Mouse (Mus musculus) T-helper 2 cell (primary cell): ENCODE results near the gene Magi2.

Experiments
- in situ Hi-C: fragments of 300-600 bp; cut with MboI, MseI; formaldehyde crosslinking; loops from one replicate; pipeline ENCODE4 v1.15.1; 2025; ENCODE audit warnings: high pct_unique_total_duplicates

Magi2 gene

DNA sequence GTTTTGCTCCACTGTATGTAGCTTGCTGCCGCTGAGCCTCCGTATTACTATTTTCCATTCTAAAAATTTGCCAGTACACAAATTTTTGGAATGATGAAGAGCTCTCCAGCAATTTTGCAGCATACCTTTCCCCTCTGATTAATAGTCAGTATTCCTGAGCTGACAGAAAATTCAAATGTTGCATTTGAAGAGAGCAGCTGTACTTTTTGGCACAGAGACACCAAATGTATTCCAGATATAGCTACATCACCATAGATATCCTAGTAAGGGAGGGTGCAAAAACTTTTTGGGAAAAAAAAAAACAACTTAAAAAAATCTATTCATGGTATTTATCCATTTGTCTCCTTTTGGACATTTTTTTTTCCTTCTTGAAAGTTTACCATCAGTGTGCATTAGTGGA lies 518.5 kb downstream of the Magi2 start:
- in situ Hi-C loops: no loop called here

DNA sequence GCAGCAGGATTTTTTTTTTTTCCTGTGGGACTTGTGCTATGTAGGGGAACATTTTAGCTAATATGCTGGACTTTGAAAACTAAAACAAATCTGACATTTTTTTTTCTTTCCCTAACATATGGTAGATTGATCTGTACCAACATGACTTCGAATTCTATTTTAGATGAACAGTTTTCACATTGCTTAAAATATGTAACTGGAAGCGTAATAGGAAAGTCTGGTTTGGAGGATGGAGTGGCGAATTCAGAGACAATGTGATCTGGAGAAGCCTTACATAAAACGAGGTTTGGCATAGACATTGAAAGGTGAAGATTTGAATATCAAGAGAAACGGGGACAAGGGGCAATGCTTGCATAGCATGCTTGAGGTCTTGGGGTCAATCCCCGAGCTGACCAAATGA lies 519.1 kb downstream of the Magi2 start:
- in situ Hi-C loops: no loop called here

DNA sequence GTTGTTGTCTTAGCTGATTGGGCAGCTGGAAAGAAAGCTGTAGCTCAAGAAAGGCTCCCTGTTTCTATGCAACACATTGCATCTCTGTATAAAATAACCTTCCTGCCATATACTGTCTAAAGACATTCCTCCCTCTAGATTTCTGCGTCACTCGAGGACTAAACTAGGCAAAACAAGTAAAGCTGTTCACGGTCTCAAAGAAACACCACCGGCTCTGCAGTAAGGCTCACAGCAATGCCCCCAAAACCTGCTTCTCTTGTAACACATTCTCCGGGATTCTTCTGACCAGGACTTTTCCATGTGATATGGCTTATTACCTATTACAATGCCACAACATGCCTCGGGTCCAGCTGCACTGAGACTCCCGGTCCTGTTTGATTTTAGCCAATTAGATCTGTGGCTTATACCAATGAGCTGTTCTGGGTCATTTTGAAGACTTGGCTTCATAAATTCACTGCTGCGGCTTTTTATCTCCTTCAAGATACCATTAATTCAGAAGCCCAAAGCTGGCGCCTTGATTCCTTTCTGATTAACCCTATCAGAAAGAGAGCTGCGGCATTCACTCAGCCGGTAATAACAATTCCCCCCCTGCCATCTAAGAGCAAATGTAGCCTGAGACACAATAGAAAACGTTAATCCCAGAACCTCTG lies 520.2 kb downstream of the Magi2 start:
- in situ Hi-C loops: no loop called here

DNA sequence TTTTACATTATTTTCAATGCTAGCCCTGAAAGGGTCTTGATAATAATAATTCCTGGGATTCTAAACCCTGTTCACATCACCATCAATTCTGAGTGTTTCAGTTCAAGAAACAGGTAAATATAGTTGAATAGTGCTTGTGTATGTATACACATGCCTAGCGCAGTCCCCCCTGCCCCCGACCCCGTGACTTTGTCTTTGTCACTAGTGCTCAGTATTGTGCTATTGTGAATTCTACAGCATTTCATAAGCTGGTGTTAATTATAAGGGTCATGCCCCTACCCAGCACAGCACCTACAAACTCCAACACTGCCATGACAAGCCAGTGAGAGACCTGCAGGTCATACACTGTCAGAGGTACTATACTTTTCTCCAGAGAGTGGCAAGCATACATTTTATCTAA lies 520.8 kb downstream of the Magi2 start:
- in situ Hi-C loops: no loop called here

DNA sequence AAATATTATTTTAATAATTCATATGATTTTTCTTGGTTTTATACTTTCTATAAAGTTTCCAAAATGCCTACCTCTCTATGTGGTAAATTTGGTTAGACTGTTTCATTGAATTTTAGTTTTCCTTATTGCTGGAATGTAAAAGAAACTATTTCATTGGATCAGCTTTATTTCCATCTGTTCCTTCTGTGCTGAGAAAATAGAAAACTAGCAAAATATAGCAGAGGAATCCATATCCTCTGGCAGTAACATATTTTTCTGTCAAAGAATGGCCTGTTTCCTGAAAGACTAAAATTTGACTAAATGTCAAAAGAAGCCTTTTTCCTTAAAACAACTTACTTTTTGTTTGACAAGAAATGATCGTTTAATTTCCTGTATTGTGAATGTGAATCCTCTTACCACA lies 552.4 kb downstream of the Magi2 start:
- in situ Hi-C loops: no loop called here

DNA sequence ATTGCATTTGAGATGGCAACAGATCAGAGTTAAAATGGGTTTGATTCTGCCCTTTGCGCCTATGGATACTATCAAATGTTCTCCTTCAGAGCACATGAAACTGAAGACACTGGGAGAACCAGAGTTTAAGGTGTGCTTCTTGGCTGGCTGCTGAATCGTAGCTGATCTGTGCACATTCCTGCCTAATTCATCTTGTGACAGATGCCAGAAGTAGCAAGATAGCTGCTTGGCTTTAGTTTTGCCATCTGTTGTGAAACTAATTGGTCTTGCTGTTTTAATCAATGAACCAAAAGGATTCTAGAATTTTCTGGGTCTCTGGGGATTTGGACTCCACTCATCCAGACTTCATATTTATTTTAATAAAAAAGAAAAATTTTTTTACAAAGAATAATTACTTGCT lies 553.2 kb downstream of the Magi2 start:
- in situ Hi-C loops: no loop called here

DNA sequence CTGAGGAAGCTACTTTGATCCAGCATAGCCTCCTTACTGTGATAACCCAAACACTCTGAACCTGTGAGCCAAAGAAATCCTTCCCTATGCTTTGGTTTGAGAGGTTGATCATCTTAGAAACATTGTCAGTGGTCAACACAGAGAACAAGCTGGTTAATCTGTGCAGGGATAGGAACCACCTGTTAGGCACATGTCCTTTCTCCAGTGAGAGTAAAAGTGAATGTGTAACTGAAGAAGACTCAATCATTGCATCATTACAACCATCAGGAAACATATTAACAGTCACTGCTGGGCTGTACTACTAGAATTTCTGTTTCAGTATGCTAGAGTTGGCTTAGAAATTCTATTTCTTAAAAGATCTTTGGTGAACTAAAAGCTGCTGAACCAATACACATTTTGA lies 558.5 kb downstream of the Magi2 start:
- in situ Hi-C loops: no loop called here

DNA sequence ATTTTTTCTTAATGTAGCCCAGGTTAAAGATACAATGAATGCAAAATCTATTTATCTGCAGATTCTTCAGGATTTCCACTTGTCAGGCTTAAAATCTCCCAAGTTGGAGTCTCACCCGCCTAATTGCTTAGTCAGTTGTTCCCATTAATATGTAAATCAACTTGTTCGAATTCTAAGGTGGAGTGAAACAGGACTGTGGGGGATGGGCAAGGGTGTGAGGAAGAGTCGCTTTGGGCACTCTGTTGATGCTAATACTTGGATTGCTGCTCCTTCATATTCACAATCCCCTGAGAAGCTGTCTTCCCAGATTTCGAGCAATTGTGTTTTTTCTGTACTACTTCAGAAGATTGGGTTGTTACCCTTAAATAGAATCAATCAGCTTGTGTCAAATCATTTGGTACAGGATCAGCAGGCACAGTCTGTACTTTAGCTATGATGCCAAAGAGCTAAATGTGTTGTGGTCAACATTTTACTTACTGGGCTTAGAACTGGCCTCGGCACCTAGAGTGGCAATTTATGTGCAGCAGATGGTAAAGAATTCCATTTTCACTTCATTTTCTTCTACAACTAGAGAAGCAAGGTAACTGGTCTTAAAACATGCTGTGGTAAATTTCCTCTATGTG lies 560.8 kb downstream of the Magi2 start:
- in situ Hi-C loops: no loop called here

DNA sequence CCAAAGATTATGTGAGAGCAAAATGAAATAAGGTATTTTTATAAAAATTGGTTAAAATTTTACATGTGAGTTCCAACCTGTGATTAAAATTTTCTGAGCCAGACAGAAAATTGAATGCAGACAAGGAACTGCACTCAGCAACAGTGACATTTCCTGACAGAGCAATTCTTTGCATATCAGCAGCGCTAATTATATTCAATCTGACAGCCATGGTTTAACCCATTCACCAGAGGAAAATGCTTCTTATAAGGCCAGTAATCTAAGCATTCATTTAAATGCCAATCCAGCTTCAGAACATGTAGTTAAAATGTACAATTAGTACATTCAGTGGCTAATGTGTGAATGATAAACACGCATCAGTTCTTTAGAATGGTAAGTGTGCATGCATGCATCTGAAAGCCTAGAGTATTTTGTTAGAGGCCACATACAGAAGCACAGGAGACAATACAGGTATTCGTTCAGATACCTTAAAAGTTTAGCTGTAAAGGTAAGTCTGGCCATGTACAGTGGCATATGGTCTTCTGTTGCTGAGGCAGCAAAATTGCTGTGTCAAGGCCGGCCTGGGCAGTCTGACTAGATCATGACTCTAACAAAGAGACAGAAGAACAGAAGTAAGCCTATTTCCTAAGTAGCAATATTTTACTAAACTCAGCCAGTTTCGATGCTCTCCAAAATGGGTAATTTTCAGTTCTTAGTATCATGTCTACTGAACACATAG lies 576.4 kb downstream of the Magi2 start:
- in situ Hi-C loops: no loop called here

DNA sequence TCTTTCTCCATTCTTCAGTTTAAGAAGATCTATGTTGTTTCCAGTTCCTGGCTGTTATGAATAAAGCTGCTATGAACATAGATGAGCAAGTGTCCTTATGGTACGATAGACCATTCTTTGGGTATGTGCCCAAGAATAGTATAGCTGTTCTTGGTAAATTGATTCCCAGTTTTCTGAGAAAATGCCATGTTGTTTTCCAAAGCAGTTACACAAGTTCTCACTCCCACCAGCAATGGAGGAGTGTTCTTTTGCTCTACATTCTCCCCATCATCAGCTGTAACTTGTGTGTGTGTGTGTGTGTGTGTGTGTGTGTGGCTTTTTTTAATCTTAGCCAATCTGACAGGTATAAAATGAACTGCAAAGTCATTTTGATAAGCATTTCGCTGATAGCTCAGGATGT lies 595.7 kb downstream of the Magi2 start:
- in situ Hi-C loops: no loop called here

DNA sequence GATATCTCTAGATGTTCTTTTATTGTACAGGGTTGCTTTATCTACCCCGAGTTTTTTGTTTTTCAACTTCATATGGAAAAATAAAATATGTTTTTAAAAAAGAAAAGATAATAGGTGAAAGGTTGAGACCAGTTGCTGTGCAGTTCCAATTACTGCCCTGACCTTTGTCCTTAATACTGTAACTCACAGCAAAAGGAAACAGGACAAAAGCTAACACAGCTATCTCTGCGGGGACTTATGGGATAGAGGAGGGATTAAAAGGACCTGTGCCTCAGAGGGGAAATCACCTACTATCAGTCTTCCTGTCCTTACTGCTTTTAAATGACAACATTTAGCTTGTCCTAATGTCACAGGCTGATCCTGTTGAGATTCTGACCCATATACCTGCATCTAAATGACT lies 599.1 kb downstream of the Magi2 start:
- in situ Hi-C loops: no loop called here

DNA sequence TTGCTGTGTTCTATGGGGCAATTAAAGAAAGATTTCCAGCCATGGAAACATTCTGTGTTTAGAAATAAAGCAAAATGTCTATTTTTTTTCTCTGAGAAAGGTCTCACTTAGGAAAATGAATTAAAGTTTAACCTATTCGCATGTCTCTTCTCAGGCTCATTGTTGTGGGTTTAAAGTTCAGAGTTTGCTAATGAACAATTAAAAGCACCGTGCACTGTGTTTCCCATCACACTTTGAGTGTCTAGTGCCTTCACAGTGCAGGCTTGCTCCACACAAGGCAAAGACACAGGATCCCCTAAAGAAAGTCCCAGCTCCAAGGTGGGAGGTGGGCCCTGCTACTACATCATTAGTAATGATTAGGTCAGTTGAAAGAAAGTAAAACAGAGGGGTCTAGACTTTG lies 602.5 kb downstream of the Magi2 start:
- in situ Hi-C loops: no loop called here

DNA sequence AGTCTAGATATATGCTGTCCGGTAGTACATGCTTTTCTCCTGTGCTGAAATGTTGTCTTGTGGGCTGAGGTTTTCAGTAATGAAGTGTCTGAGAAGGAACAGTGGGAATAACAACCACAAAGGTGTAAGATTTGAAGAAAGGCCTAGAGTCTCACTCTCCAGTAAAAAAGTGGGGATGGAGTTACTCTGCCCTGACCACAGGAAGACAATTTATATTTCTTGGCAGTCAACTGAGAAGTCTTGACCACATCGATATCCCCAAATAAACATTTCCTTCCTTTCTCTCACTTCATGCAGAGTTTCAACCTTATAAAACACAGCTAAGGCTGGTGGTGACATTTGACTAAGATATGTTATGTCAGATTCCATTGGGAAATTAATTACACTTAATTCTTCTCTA lies 636.0 kb downstream of the Magi2 start:
- in situ Hi-C loops: no loop called here

DNA sequence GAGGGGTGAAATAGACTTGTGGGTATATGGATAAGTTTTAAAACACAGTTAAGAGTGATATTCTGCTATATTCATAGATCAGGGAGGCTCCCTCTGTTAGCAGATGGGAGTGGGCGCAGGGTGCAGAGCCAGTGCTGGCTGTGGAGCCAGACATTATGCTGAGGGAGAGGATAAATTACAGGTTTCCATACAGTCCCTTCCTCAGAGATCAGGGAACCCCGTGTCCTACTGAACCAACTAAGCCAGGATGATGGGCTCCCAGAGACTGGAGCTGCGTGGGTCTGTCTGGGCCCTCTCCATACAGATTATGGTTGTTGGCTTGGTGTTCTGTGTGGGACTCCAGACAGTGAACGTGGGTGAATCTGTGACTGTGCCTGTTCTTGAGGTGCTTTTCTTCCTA lies 643.6 kb downstream of the Magi2 start:
- in situ Hi-C loops: no loop called here

DNA sequence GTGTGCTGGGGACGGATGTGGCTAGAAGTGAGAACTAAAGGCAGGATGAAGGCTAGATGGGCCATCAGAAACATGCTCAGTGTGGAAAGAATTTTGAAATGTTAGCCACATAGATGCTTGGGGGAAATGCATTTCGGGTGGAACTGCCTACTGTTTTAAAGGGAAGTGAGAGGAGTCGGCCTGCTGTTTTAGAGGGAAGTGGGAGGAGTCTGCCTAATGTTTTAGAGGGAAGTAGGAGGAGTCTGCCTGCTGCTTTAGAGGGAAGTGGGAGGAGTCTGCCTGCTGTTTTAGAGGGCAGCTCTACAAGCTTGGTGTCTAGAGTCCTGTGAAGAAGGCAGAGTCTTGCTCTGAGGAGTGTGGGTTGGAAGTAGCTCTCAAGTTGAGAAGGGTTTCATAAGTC lies 664.9 kb downstream of the Magi2 start:
- in situ Hi-C loops: no loop called here

DNA sequence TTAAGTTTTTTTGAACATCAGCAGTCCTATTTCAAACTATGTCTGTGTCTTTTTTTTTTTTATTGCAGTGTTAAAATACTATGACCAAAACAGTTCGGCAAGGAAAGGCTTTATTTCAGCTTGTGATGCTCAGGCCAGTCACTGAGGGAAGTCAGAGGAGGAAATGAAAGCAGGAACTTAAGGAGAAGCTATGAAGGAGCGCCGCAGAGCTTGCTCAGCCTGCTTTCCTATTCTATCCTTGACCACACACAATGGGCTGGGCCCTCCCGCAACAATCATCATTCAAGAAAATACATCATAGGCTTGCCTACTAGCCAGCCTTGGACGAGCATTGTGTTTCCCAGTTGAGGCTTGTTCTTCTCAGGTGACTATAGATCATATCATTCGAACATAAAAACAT lies 669.1 kb downstream of the Magi2 start:
- in situ Hi-C loops: no loop called here

DNA sequence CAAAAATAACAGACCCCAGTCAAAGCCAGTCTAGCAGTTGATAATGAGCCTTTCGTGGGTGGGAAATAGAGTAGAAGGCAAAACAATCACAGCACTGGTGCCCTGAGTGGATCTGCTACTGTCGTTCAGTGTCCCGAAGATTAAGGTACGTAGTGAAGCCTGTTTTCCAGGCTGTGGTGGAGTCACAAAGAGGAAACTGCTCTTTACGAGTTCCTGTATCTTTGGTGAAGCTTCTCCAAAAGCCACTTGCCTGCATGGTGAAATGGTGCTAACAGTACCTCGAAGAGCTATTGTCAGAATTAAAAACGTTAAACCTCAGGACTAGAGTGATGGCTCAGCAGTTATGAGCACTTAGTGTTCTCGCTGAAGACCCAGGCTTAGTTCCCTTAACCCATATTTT lies 674.8 kb downstream of the Magi2 start:
- in situ Hi-C loops: no loop called here

DNA sequence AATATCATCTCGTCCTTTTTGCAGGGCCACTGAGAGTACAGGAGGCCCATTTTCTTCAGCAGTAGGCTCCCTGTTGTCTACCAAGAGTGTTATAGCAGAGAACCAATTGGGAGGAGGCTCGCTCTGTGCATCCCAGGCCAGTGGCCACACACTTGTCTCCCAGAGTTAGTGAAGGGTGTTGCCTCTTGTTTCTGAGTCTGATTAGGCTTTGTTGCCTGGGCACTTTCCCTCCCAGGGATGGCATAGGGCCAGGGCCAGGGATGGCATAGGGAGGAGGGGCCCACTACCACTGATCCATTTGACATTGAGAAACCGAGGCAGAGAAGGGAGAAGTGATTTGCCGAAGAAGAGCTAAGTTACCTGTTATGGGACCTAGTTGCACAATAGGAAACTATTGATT lies 679.8 kb downstream of the Magi2 start:
- in situ Hi-C loops: no loop called here

DNA sequence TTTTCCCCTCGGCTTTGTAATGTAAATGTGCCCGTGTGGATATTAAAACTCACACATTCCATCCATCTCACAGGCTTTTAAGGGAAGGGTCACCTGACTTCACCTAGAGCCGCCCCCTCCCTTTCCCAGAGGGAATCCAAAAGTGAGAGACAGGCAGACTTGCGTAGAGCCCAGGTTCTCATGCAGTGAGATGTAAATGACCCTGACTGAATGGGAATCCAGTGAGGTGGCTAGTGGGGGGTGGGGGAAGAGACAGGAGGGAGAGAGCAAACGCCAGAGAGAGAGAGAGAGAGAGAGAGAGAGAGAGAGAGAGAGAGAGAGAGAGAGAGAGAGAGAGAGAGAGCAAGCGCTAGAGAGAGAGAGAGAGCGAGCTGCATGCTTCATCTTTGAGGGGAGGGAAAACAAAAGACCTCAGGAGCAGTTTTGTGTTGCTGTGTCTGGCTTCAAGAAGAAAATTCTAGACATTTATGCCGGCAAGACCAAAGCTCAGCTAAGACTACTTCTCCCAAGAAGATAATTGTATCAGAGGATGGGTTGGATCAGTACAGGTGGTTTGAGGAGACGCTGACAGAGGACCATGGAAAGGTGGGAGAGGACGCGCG lies 680.6 kb downstream of the Magi2 start:
- in situ Hi-C loops: no loop called here

DNA sequence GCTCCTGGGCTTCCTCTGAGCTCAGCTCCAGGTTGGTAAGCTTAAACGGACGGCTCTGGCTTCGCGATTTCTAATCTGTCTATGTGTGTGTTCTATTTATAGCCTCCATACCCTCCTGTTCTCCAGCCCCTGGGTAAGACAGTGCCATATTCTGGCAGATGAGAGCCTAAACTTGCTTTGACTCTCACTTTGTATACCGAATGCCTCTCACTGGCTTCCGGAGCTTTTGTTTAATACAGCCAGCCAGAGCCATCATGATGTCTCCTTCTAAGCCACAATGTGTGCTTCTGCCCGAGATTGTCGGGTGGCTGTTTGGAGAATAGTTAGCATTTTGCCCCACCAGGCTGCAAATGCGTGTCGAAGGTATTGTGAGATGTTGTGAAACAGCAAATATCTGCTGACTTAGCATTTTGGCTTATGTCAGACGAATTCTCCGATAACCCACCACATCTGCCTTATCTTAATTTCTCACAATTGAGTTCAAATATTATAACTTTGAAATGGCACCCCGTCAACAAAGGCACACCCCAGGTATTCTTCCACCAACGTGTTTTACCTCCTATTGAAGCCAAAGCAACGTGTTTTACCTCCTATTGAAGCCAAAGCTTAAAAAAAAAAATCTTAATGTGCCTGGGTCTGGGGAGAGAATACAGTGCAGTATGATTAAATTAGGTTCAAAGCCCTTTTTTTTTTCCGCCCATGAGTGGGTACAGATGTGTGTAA lies 681.3 kb downstream of the Magi2 start:
- in situ Hi-C loops: no loop called here

DNA sequence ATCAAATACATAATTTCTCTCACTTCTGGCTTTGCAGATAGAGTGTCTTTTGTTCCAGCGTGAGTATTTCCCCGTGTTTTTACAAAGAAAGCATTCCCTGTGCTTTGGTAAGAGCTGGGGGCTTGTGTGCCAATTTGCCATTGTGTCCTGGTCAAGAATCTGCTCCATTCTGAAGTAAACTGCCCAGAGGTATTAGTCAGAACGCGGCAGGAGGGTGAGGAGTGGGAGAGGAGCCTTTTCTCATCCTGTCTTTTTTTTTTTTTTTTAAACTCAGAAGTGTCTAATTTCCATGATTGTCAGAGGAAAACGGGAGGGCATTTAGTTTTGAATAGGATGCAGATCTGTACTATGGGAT lies 681.8 kb downstream of the Magi2 start:
- in situ Hi-C loops: no loop called here

DNA sequence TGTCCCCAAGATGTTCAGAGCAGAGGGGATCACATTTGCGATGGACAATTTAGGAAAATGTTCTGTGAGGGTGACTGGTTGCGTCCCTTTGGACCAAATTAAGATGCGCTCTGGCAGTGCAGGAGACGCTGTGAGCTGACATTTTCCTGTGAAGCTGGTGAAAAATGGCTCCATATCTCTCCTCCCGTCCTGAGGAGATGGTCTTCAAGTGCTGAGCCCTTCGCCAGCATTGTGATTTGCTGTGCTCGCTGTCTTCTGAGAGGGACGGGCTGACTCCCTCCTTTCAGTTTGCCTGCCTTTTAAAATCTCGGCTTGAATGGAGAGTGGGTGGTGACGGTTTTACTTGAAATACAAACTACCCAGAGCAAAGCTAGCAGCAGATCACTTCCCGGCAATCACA lies 682.2 kb downstream of the Magi2 start:
- in situ Hi-C loops: no loop called here
